In the genomic region with DNA sequence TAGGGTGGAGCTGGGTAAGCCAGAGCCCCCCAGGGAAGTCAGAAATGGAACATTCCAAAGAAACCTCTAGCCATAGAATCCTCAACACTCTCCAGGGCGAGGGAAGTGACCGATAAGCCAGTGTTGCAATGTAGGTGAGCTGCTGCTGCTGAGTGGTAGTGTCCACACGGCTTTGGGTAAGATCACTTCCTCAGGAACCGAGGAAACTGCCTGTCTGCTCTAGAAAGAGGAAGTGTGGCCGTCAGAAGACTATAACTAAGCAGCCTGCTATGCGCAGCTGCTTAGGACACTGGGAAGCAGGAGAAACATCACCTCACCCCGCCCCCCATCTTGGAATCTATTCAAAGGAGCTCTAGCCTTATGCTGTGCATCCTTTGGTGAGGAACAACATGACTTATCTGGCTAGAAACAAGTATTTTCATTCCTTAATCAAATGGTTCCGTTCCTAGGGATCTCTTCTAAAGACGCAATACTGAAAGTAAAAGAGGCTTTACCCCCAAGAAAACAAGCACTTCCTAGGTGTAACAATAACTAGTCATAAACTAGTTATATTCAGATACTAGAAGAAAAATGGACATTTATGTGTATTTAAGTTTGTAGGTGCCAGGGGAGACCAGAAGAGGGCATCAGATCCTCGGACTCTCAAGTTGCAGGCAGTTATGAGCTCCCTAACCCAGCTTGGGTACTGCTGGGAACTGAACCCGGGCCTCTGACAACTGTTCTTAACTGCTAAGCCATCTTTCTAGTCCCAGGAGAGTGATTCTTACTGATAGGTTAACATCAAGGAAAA, we compare ENCODE assay signal across 10 mouse cellular contexts. TPM values are rescaled to one million over a fixed set of nuclear protein-coding genes. Genes with fewer than 3 reads are reported as not detected.
DNase-seq lines count a peak whose midpoint lies in the region; ATAC-seq and TF ChIP-seq lines count a peak whose summit lies in the region.
"Had no signal": no experiment of that assay in that cellular context is flagged by ENCODE, and none has a peak within 500 bp of the region (broad histone marks: within the 10 kb centered on the region; RNA-seq: fewer than 3 reads in every experiment).

No protein-coding gene starts in this region.

- no peak overlapping the region for H3K27ac ChIP-seq in hindbrain, postnatal 0 days

- no peak for ATAC-seq in cerebellum, adult (ENCODE audit: insufficient number of reproducible peaks, low FRiP score, low TSS enrichment)
- ATAC-seq in hindbrain, postnatal 0 days: no peak

- no peaks in the 10 kb centered on the region for H3K9me3 ChIP-seq in hindbrain, postnatal 0 days (ENCODE audit: low read length)

- intact Hi-C loops in heart, postnatal 10 days (cut with DNase I): no loop called here

- no peak overlapping the region for H3K4me2 ChIP-seq in hindbrain, postnatal 0 days (ENCODE audit: low read depth, low read length)

- no peaks in the 10 kb centered on the region for H3K27me3 ChIP-seq in hindbrain, postnatal 0 days (ENCODE audit: insufficient read depth, low read length)

- H3K36me3 ChIP-seq in hindbrain, postnatal 0 days (ENCODE audit: insufficient read depth, low read length): peaks cover 20% of the 10 kb centered on the region; the same call in 1 of the 2 replicates

- H3K4me1 ChIP-seq in hindbrain, postnatal 0 days (ENCODE audit: insufficient read depth, low read length): no peaks in the 10 kb centered on the region

- no peak overlapping the region for H3K9ac ChIP-seq in hindbrain, postnatal 0 days (replicated peaks; ENCODE audit: low read length)

- H3K4me3 ChIP-seq in hindbrain, postnatal 0 days (ENCODE audit: low read length): no peak overlapping the region
- H3K4me3 ChIP-seq: erythroblast, embryonic 14.5 days had no signal

- no peak for TF ChIP-seq CTCF in hindbrain, postnatal 0 days (IDR thresholded peaks at IDR 0.05; ENCODE audit: low read depth)

- peak; percentile 30 to 42 for DNase-seq in cerebellum, postnatal 10 days
- DNase-seq in 416B (ENCODE audit: low read depth): peak; percentile 96
- DNase-seq in heart, postnatal 10 days: peak; percentile 48 to 51
- DNase-seq in lung, postnatal 14 days: peak; percentile 45
- no peak for DNase-seq in adrenal gland, adult 18-20 months (ENCODE audit: low spot score in 2 of 2)
- DNase-seq in hindbrain, postnatal 0 days (ENCODE audit: low spot score): no peak
- DNase-seq in Muller cell, postnatal 12 days (ENCODE audit: inconsistent ontology term): no peak
- DNase-seq: adrenal gland, postnatal 36 days had no signal

- WGBS in hindbrain, postnatal 0 days: 83% methylated on average over 11 of the region's 11 CpGs

RNA-seq across cellular contexts. Expression of a gene that starts 50.3 kb away (rescaled TPM):
- total RNA-seq in heart, postnatal 10 days (2021): 10 to 100 TPM; 18.7 to 22.6 TPM
- total RNA-seq in adrenal gland, adult 18-20 months (2021): 100 to 1,000 TPM; 239 to 346 TPM
- total RNA-seq in hindbrain, postnatal 0 days (2014; rRNA removed): 62.6 and 83.1 TPM in 2 replicates
- 43.0 and 49.4 TPM in 2 replicates for polyA plus RNA-seq in hindbrain, postnatal 0 days (2015; fragmentation: Nextera tagmentation; extraction: Ambion mirVana)
- polyA plus RNA-seq: erythroblast, embryonic 14.5 days had no signal

Comparison
In these comparisons a context has a peak if more than half of its experiments do, and no peak if none do; other contexts are left out.
1. DNase-seq: peak in cerebellum, postnatal 10 days (2 of 2), 416B (single experiment), heart, postnatal 10 days (2 of 2) and lung, postnatal 14 days (single experiment); none in adrenal gland, adult 18-20 months (0 of 2), hindbrain, postnatal 0 days (single experiment) and Muller cell, postnatal 12 days (single experiment).